Mouse (Mus musculus) hindbrain, postnatal 0 days (tissue): ENCODE data around the gene Itgb3bp. TPM values are rescaled to one million over a fixed set of nuclear protein-coding genes. Genes with fewer than 3 reads are reported as not detected.
A peak's percentile ranks its signal among the peaks of the same experiment; 100 is the strongest.

Source experiments
- ATAC-seq: fragments of 200-750 bp; cut with Nextera tagmentation; 2 replicates; pipeline ENCODE4 v1.8.0; 2017; ENCODE audit warnings: mild to moderate bottlenecking, moderate TSS enrichment, moderate library complexity
- DNase-seq: peaks from one replicate; pipeline ENCODE4 v3.0.0-alpha.2; 2015; ENCODE audit warnings: low spot score
- H3K27ac ChIP-seq: fragments of 300-500 bp; sonication (generic); 2 replicates; pipeline ENCODE4 v1.5.1; 2014; ENCODE audit warnings: mild to moderate bottlenecking
- H3K27me3 ChIP-seq: fragments of 300-500 bp; sonication (generic); 2 replicates; pipeline ENCODE4 v1.6.1; 2014; ENCODE audit warnings: low read length, mixed read lengths; ENCODE audit not compliant: insufficient read depth
- H3K36me3 ChIP-seq: fragments of 300-500 bp; sonication (generic); 2 replicates; pipeline ENCODE4 v1.6.1; 2014; ENCODE audit warnings: low read length, mixed read lengths; ENCODE audit not compliant: insufficient read depth
- H3K4me1 ChIP-seq: fragments of 300-500 bp; sonication (generic); 2 replicates; pipeline ENCODE4 v1.6.1; 2014; ENCODE audit warnings: antibody characterized with exemption, low read length, mixed read lengths; ENCODE audit not compliant: insufficient read depth
- H3K4me2 ChIP-seq: fragments of 300-500 bp; sonication (generic); 2 replicates; pipeline ENCODE4 v1.6.1; 2014; ENCODE audit warnings: low read depth, mild to moderate bottlenecking, low read length, moderate library complexity, mixed read lengths
- H3K4me3 ChIP-seq: fragments of 300-500 bp; sonication (generic); 2 replicates; pipeline ENCODE4 v1.5.1; 2014; ENCODE audit warnings: low read length
- H3K9ac ChIP-seq: fragments of 300-500 bp; sonication (generic); replicated peaks from 2 replicates; pipeline ENCODE4 v1.6.1; 2014; ENCODE audit warnings: mild to moderate bottlenecking, low read length, moderate library complexity, mixed read lengths
- H3K9me3 ChIP-seq: fragments of 300-500 bp; sonication (generic); 2 replicates; pipeline ENCODE4 v1.6.1; 2016; ENCODE audit warnings: low read length, mixed read lengths
- CTCF ChIP-seq: IDR thresholded peaks from 2 replicates; pipeline ENCODE4 v1.5.1; 2016; ENCODE audit warnings: antibody characterized with exemption, control low read depth, low read depth
- WGBS: fragments of 180-500 bp; shearing (Covaris S2); extraction: QIAGEN DNeasy Blood & Tissue Kit; methylation state at CpG from one replicate; pipeline ENCODE4 v1.1.7; 2014; 5-methylcytosine and 5-hydroxymethylcytosine counted together
- polyA plus RNA-seq: library from polyadenylated mRNA; unstranded; fragments of >200 nt; fragmentation: Nextera tagmentation; extraction: Ambion mirVana; gene quantifications from 2 replicates; pipeline ENCODE4 v1.2.1, GENCODE M21; 2015
- total RNA-seq: library from RNA; depleted of rRNA; stranded (reverse); fragments of >200 nt; gene quantifications from 2 replicates; pipeline ENCODE4 v1.2.3, GENCODE M21; 2014

Gene Itgb3bp
- total and polyA plus RNA-seq, 2 experiments from 2014 or later, result 2.8 to 12.7 TPM

- under 1% methylated on average over 48 of the region's 48 CpGs for WGBS
- H3K4me1 ChIP-seq, result peaks cover 4% of the 10 kb centered on the region; the same call in 1 of the 2 replicates
- no peak for TF ChIP-seq CTCF
- H3K9ac ChIP-seq, result peak within 1 kb of the TSS; percentile 75
- H3K27ac ChIP-seq, result peak within 1 kb of the TSS; percentile 98
- peak; percentile 94 for ATAC-seq
- no peaks in the 10 kb centered on the region for H3K27me3 ChIP-seq
- H3K36me3 ChIP-seq, result no peaks in the 10 kb centered on the region
- peak within 1 kb of the TSS; percentile 85 for H3K4me2 ChIP-seq
- peak within 1 kb of the TSS; percentile 81 for H3K4me3 ChIP-seq
- no peaks in the 10 kb centered on the region for H3K9me3 ChIP-seq
- peak; percentile 94 for DNase-seq
These were observed 100.2 kb downstream of the Itgb3bp start, which contains the start of gene Efcab7 for GRCm38 (mm10) chr4:99829094-99830073. Efcab7 (plus strand) TSS chr4:99829198.

- peak overlapping the region; percentile 85 for H3K4me2 ChIP-seq
- DNase-seq (no peak), ATAC-seq (no peak; the same call in 1 of the 2 replicates)
- H3K27ac ChIP-seq, result peak overlapping the region; percentile 98; the same call in 1 of the 2 replicates
- no peak for TF ChIP-seq CTCF
- 1% methylated on average over 7 of the region's 7 CpGs for WGBS
- H3K27me3 ChIP-seq, result no peaks in the 10 kb centered on the region
- H3K36me3 ChIP-seq, result no peaks in the 10 kb centered on the region
- no peaks in the 10 kb centered on the region for H3K9me3 ChIP-seq
- peak overlapping the region; percentile 81 for H3K4me3 ChIP-seq
- H3K9ac ChIP-seq, result peak overlapping the region; percentile 75
- peaks cover 4% of the 10 kb centered on the region; the same call in 1 of the 2 replicates for H3K4me1 ChIP-seq
These were observed 100.9 kb downstream of the Itgb3bp start for GRCm38 (mm10) chr4:99828739-99829093.

- H3K27ac ChIP-seq, result no peak overlapping the region
- DNase-seq (no peak), ATAC-seq (no peak)
- H3K36me3 ChIP-seq, result no peaks in the 10 kb centered on the region
- no peak for TF ChIP-seq CTCF
- H3K27me3 ChIP-seq, result no peaks in the 10 kb centered on the region
- H3K9me3 ChIP-seq, result no peaks in the 10 kb centered on the region
- peak overlapping the region; percentile 75; the same call in 1 of the 2 replicates for H3K9ac ChIP-seq
- H3K4me2 ChIP-seq, result peak overlapping the region; percentile 85
- peaks cover 4% of the 10 kb centered on the region; the same call in 1 of the 2 replicates for H3K4me1 ChIP-seq
- 45% methylated on average over 4 of the region's 4 CpGs for WGBS
- peak overlapping the region; percentile 81 for H3K4me3 ChIP-seq
These were observed 101.3 kb downstream of the Itgb3bp start for GRCm38 (mm10) chr4:99828337-99828736.

GRCm38 (mm10) chr4:99816697-99817460 lies 112.7 kb downstream of the Itgb3bp start:
- Histone ChIP-seq H3K36me3 (no peaks in the 10 kb centered on the region), H3K4me1 (no peaks in the 10 kb centered on the region), H3K4me2 (no peak overlapping the region), H3K9ac (no peak overlapping the region), H3K27ac (no peak overlapping the region), H3K9me3 (no peaks in the 10 kb centered on the region), H3K4me3 (no peak overlapping the region), H3K27me3 (no peaks in the 10 kb centered on the region)
- WGBS, result 89% methylated on average over 7 of the region's 7 CpGs
- no peak for ATAC-seq
- no peak for TF ChIP-seq CTCF
- DNase-seq, result no peak

DNA sequence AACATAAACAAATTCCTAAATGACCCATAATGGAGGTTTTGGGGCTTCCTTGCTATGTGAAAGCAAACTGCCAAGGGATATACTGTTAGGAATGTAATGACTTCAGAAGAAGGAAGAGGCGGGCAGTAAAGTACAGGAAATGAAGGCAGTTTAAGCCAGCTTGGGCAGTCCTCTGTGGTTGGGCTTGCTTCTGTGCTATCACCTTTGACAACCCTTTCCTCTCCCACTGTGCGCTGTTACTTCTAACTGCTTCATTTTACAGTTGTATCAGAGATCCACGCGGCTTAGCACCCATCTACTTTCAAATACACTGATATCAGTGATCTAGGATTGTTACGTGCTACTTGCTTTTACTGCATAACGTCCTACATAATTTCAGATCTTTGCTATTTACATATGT lies 137.2 kb downstream of the Itgb3bp start:
- H3K4me1 ChIP-seq, result no peaks in the 10 kb centered on the region
- H3K27me3 ChIP-seq, result no peaks in the 10 kb centered on the region
- WGBS, result 93% methylated on average over 6 of the region's 6 CpGs
- H3K9ac ChIP-seq, result no peak overlapping the region
- no peaks in the 10 kb centered on the region for H3K9me3 ChIP-seq
- no peak overlapping the region for H3K4me2 ChIP-seq
- DNase-seq (no peak), ATAC-seq (no peak)
- no peak overlapping the region for H3K27ac ChIP-seq
- no peak overlapping the region for H3K4me3 ChIP-seq
- TF ChIP-seq CTCF, result no peak
- no peaks in the 10 kb centered on the region for H3K36me3 ChIP-seq

- 40% methylated on average over 1 of the region's 1 CpGs for WGBS
- Histone ChIP-seq H3K27me3 (no peaks in the 10 kb centered on the region), H3K9me3 (no peaks in the 10 kb centered on the region), H3K4me1 (no peaks in the 10 kb centered on the region), H3K27ac (no peak overlapping the region), H3K4me3 (no peak overlapping the region), H3K4me2 (no peak overlapping the region), H3K9ac (no peak overlapping the region), H3K36me3 (no peaks in the 10 kb centered on the region)
- DNase-seq (no peak), ATAC-seq (no peak)
- TF ChIP-seq CTCF, result no peak
These were observed 156.6 kb downstream of the Itgb3bp start for GRCm38 (mm10) chr4:99773041-99773440.
